Mouse (Mus musculus): Measurements from ENCODE around the gene Synm.

DNA sequence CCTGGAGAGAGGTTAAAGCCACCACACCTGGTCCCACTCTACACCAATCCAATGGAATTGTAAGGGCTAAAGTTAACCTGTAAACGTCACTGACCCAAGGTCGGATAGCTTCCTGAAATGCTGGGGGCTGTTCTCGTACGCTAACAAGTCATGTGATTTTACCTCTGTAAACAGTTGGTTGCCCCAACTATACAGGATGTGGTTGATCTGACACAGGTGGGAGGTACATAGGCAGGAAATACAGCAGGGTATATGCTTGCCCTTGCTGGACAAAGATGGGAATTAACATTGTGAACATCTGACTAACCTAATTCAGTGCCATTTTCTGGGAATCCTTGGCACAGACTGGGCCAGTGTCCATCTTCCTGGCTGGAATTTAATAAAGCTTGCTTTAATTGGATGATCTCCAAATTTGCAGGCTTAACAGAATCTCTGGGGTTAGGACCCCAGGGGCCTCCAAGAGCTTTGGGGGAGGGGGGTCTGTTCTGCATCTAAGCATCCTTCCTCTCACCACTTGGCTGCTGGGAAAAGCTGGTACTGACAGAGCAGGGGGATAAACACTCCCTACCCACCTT is 11.7 kb downstream of the Synm start:
- TF ChIP-seq POLR2A (IDR thresholded peaks at IDR 0.05; ENCODE audit: borderline replicate concordance, extremely low read depth, low read depth, low read length) (no peak), CTCF (IDR thresholded peaks at IDR 0.05; ENCODE audit: insufficient read depth, low read length) (no peak)
